Comparison of ENCODE assay signal across 9 mouse cellular contexts in the genomic region with DNA sequence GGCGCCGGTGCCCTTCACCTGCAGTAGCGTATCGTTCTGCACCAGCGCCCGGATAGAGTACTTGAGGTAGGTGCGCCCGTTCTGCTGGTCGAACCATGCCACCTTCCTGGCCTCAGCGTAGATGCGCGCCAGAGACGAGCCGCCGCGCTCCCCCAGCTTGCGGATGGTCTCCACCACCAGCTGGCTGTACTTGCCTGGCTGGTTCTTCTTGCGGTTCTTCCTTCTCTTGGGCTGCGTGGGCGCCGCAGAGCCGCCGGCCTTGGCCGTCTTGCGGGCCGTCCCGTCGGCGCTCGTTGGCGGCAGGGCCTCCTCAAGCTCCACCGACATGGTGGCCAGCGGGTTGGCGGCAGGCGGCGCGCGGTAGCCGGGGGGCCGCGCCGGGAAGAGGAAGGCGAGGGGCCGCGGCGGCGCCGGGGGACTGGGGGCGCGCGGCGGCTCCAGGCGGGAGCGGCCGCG. TPM values are rescaled to one million over a fixed set of nuclear protein-coding genes. Genes with fewer than 3 reads are reported as not detected.
DNase-seq lines count a peak whose midpoint lies in the region; ATAC-seq and TF ChIP-seq lines count a peak whose summit lies in the region.
"Had no signal": no experiment of that assay in that cellular context is flagged by ENCODE, and none has a peak within 500 bp of the region (broad histone marks: within the 10 kb centered on the region; RNA-seq: fewer than 3 reads in every experiment).

No protein-coding gene starts in this region.

- H3K9ac ChIP-seq in ES-Bruce4 (ENCODE audit: low read depth, poor library complexity, severe bottlenecking) = peak overlapping the region; percentile 94
- H3K9ac ChIP-seq in liver, embryonic 14.5 days (replicated peaks) = no peak overlapping the region

- TF ChIP-seq EP300 in ES-Bruce4 (IDR thresholded peaks at IDR 0.05; ENCODE audit: insufficient read depth, low read depth, low read length) = no peak
- no peak for TF ChIP-seq EP300 in liver, embryonic 14.5 days (IDR thresholded peaks at IDR 0.05; ENCODE audit: low read depth)

- H3K4me3 ChIP-seq in heart, embryonic 10.5 days = peak overlapping the region; percentile 81
- H3K4me3 ChIP-seq in ES-Bruce4 (ENCODE audit: low read depth, low read length) = peak overlapping the region; percentile 71
- peak overlapping the region; percentile 98 for H3K4me3 ChIP-seq in hindbrain, embryonic 10.5 days
- H3K4me3 ChIP-seq in liver, embryonic 14.5 days (ENCODE audit: insufficient read depth in 1 of 2, low read depth in 2 of 2, low read length in 2 of 2) = peak overlapping the region; percentile 55 to 61

- peak overlapping the region; percentile 92 for H3K27ac ChIP-seq in heart, embryonic 10.5 days
- H3K27ac ChIP-seq in ES-Bruce4 (ENCODE audit: insufficient read depth, low read length) = no peak overlapping the region
- H3K27ac ChIP-seq in hindbrain, embryonic 10.5 days = peak overlapping the region; percentile 98
- H3K27ac ChIP-seq in liver, embryonic 14.5 days = no peak overlapping the region
- H3K27ac ChIP-seq: macrophage had no signal

- 5% methylated on average over 56 of the region's 56 CpGs for WGBS in heart, embryonic 10.5 days
- under 1% methylated on average over 50 of the region's 56 CpGs for WGBS in hindbrain, embryonic 10.5 days
- under 1% methylated on average over 52 of the region's 56 CpGs for WGBS in liver, embryonic 14.5 days (ENCODE audit: insufficient replicate concordance)

- H3K27me3 ChIP-seq in heart, embryonic 10.5 days (ENCODE audit: insufficient read depth, poor library complexity, severe bottlenecking) = no peaks in the 10 kb centered on the region
- no peaks in the 10 kb centered on the region for H3K27me3 ChIP-seq in ES-Bruce4 (ENCODE audit: control insufficient read depth, insufficient read depth, low read length, poor library complexity, severe bottlenecking)
- no peaks in the 10 kb centered on the region for H3K27me3 ChIP-seq in hindbrain, embryonic 10.5 days (ENCODE audit: insufficient read depth, poor library complexity, severe bottlenecking)
- peaks cover 45% of the 10 kb centered on the region for H3K27me3 ChIP-seq in liver, embryonic 14.5 days (ENCODE audit: control insufficient read depth, insufficient read depth, low read length)

- TF ChIP-seq CTCF in ES-Bruce4 (IDR thresholded peaks at IDR 0.05; ENCODE audit: low read depth, low read length) = no peak
- no peak for TF ChIP-seq CTCF in liver, embryonic 14.5 days (IDR thresholded peaks at IDR 0.05; ENCODE audit: low read depth)

- H3K9me3 ChIP-seq in heart, embryonic 10.5 days = no peaks in the 10 kb centered on the region
- no peaks in the 10 kb centered on the region for H3K9me3 ChIP-seq in ES-Bruce4 (replicated peaks; ENCODE audit: control insufficient read depth, insufficient read depth, low read length, poor library complexity, severe bottlenecking)
- no peaks in the 10 kb centered on the region for H3K9me3 ChIP-seq in hindbrain, embryonic 10.5 days
- H3K9me3 ChIP-seq in liver, embryonic 14.5 days (ENCODE audit: control insufficient read depth, low read length) = no peaks in the 10 kb centered on the region

- peaks cover 26% of the 10 kb centered on the region for H3K4me1 ChIP-seq in heart, embryonic 10.5 days
- H3K4me1 ChIP-seq in ES-Bruce4 (ENCODE audit: control insufficient read depth, insufficient read depth, low read length) = no peaks in the 10 kb centered on the region
- peaks cover 30% of the 10 kb centered on the region for H3K4me1 ChIP-seq in hindbrain, embryonic 10.5 days (replicated peaks)
- no peaks in the 10 kb centered on the region for H3K4me1 ChIP-seq in liver, embryonic 14.5 days (replicated peaks; ENCODE audit: control insufficient read depth in 2 of 2, insufficient read depth in 2 of 2, low read length in 1 of 2)

- DNase-seq in heart, embryonic 10.5 days (ENCODE audit: low spot score) = peak; percentile 76
- no peak for DNase-seq in heart, postnatal 25 days (ENCODE audit: low spot score)
- DNase-seq in cerebellum, postnatal 14 days = peak; percentile 64 to 67
- DNase-seq in hindbrain, embryonic 10.5 days (ENCODE audit: low spot score) = peak; percentile 68
- no peak for DNase-seq in liver, embryonic 14.5 days (ENCODE audit: low read depth in 3 of 3, low spot score in 3 of 3)
- DNase-seq in right cerebral cortex, postnatal 4 days = peak; percentile 50

- peak overlapping the region; percentile 57 for H3K4me2 ChIP-seq in liver, embryonic 14.5 days (ENCODE audit: low read depth)

- H3K36me3 ChIP-seq in heart, embryonic 10.5 days = peaks cover 16% of the 10 kb centered on the region; the same call in 1 of the 2 replicates
- no peaks in the 10 kb centered on the region for H3K36me3 ChIP-seq in ES-Bruce4 (ENCODE audit: control insufficient read depth, insufficient read depth, low read length, poor library complexity, severe bottlenecking)
- peaks cover 34% of the 10 kb centered on the region for H3K36me3 ChIP-seq in hindbrain, embryonic 10.5 days
- no peaks in the 10 kb centered on the region for H3K36me3 ChIP-seq in liver, embryonic 14.5 days (replicated peaks; ENCODE audit: control insufficient read depth, insufficient read depth, low read depth)

- no peak for ATAC-seq in liver, embryonic 14.5 days (ENCODE audit: insufficient read depth)
- no peak for ATAC-seq in megakaryocyte progenitor cell, adult 5-6 weeks (replicated peaks; ENCODE audit: poor library complexity)

- intact Hi-C loops in heart, postnatal 25 days (cut with DNase I) = loop anchor here (5.0 kb wide), 1 partner anchor 69 kb away; a partner anchor contains a TSS

- no peak for TF ChIP-seq POLR2A in ES-Bruce4 (IDR thresholded peaks at IDR 0.05; ENCODE audit: insufficient read depth, low read length)

RNA-seq across cellular contexts. Expression of a gene that starts 0.4 kb away (rescaled TPM):
- polyA plus RNA-seq in heart, embryonic 10.5 days (2016; fragmentation: Nextera tagmentation; extraction: Ambion mirVana) = 11.1 and 18.7 TPM in 2 replicates
- total RNA-seq in heart, postnatal 25 days (2021) = 1 to 10 TPM; 1.7 to 2.7 TPM
- polyA plus RNA-seq in ES-Bruce4 (2011; ENCODE audit: insufficient read depth, insufficient read length, low read depth, missing spikeins) = 39.0 and 47.3 TPM in 2 replicates
- 26.5 and 33.1 TPM in 2 replicates for polyA plus RNA-seq in hindbrain, embryonic 10.5 days (2016; fragmentation: Nextera tagmentation; extraction: Ambion mirVana)
- 2.7 and 5.7 TPM in 2 replicates for polyA plus RNA-seq in liver, embryonic 14.5 days (2012; rRNA removed)
- polyA plus RNA-seq in liver, embryonic 14.5 days (2014; fragmentation: Nextera tagmentation; extraction: Ambion mirVana) = 1.8 and 4.1 TPM in 2 replicates
- 2.4 and 2.8 TPM in 2 replicates for total RNA-seq in megakaryocyte progenitor cell, adult 5-6 weeks (2015)
- total RNA-seq in megakaryocyte progenitor cell, adult 5-6 weeks (2017) = 0.68 and 1.7 TPM in 2 replicates

Comparison
In these comparisons a context has a peak if more than half of its experiments do, and no peak if none do; other contexts are left out.
1. DNase-seq: peak in heart, embryonic 10.5 days (single experiment), cerebellum, postnatal 14 days (2 of 2), hindbrain, embryonic 10.5 days (single experiment) and right cerebral cortex, postnatal 4 days (single experiment); none in heart, postnatal 25 days (single experiment) and liver, embryonic 14.5 days (0 of 3).
2. H3K27ac ChIP-seq: peak in heart, embryonic 10.5 days (single experiment) and hindbrain, embryonic 10.5 days (single experiment); none in ES-Bruce4 (single experiment) and liver, embryonic 14.5 days (single experiment).
3. Peak in every context shown above with its lines, with median percentiles within 50 percentile points of each other: H3K4me3 ChIP-seq.